Mouse (Mus musculus): ENCODE measurements around the gene Mum1.

Gene Mum1

GRCm38 (mm10) chr10:80226416-80227165 is at the start of gene Mum1:
Gene Mum1 (plus strand): TSS chr10:80226434.
- DNase-seq = peak; percentile 100

- no peak for DNase-seq
Measured at GRCm38 (mm10) chr10:80177441-80178279, 48.6 kb upstream of the Mum1 start.

DNA sequence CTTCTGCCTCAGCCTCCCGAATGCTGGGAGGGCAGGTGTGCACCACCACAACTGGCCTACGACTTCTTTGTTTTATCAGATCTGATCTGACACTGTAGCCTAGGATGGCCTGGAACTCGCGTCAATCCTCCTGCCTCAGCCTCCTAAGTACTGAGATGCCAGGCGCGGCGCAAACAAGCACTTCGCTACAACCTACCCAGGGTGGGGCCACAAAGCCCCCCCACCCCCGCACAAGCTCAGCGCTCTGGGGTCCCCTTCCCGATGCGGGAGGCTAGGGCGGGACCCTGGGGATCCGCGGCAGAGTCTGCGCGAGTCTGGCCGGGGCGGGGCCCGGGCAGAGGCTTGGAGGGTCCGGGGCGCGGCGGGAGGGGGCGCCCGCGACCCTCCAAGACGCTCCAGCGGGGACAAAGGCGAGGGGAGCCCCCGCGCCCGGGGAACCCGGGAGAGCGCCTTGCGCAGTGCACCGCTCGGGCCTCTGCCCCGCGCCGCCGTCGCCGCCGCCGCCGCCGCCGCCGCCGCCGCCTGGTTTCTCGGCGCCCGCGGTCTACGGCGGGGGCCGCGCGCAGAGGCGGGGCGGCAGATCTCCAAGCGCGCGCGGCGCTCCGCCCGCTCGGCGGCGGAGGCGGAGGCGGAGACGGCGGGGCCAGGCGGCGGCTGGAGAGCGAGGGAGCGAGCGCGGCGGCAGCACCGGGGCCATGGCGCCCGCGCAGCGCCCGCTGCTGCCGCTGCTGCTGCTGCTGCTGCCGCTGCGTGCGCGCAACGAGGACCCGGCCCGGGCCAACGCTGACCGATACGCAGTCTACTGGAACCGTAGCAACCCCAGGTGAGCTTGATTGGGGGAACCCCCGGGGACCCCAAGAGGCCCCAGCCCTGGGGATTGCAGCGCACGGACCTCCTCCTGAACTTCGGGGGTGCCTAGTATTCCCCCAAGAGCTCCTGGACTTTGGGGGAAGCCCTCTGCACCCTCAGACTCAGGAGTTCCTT is 46.9 kb upstream of the Mum1 start, which contains the start of gene Efna2:
TSS of gene Efna2 (plus strand) at position 415 of the 984 bp plus-strand sequence.
- peak; percentile 20 for DNase-seq

DNA sequence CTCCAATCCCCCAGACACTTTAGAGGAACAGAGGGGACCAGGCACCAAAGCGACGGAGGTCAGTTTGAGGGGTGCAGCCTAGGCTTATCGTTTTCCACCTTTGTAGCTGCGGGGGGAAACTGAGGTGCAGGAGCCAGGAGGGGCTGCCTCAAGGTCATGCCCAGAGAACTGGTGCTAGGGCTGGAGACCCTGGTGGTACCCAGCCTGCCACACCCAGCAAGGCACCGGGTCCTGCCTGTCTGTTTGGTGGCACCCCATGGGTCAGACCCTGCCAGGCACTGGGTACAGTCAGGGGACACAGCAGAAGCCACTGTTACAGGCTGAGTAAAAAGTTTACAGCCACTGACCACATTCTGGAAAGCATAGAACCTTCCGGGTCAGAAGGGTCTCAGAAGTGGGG is 45.9 kb upstream of the Mum1 start:
- no peak for DNase-seq

GRCm38 (mm10) chr10:80180823-80181222 is 45.4 kb upstream of the Mum1 start:
- no peak for DNase-seq

- DNase-seq = no peak
Measured at GRCm38 (mm10) chr10:80182547-80182946, 43.7 kb upstream of the Mum1 start.

- DNase-seq = no peak
Measured at GRCm38 (mm10) chr10:80186649-80187048, 39.6 kb upstream of the Mum1 start.

DNA sequence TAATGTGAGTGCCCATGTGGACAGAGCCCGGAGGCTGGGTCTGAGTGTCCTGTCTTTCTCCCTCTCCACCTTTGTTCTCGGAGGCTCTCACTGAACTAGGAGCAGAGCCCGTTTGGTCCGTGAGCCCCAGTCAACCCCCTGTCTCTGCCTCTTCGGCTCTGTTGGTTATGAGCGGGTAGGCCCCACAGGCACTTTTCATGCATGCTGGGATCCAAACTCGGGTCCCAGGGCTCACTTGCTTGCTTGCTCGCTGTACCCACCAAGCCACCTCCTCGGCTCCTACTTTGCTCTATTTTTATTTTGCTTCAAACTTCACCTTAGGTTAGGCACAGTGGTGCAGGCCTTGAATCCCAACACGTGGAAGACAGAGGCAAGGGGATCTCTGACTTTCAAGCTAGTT is 38.5 kb upstream of the Mum1 start:
- no peak for DNase-seq

- DNase-seq = no peak
Measured at GRCm38 (mm10) chr10:80188453-80189024, 37.7 kb upstream of the Mum1 start.

- DNase-seq = no peak
Measured at GRCm38 (mm10) chr10:80189999-80190398, 36.2 kb upstream of the Mum1 start.

DNA sequence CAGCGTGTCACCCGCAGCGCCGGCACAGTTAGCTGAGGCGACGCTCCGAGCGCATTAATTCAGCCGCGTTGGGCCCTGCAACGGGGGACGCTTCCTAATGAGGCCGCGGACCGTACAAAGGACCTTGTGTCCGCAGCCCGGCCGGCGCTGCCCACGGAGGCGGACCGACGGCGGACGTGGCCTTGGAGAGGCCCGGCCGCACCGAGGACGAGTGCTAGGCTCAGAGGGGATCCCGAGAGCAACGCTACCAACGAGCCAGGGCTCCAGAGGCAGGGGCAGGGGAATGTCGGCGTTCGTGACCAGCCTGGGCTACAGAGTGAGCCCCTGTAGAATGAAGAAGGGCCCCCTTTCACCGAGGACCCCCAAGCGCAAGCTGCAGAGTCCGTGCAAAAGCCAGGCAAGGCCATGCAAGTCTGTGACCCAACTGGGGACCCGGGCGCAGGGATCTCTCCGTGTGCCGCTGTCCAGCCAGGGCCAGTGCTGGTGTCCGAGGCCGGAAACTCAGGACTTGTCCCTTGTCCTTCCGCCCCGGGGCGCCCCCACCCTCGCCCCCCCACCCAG is 35.7 kb upstream of the Mum1 start:
- DNase-seq = no peak

- no peak for DNase-seq
Measured at GRCm38 (mm10) chr10:80193976-80194375, 32.3 kb upstream of the Mum1 start.

- no peak for DNase-seq
Measured at GRCm38 (mm10) chr10:80194441-80194840, 31.8 kb upstream of the Mum1 start.

- DNase-seq = no peak
Measured at GRCm38 (mm10) chr10:80196167-80196566, 30.1 kb upstream of the Mum1 start.

GRCm38 (mm10) chr10:80196778-80197581 is 29.3 kb upstream of the Mum1 start:
- no peak for DNase-seq

DNA sequence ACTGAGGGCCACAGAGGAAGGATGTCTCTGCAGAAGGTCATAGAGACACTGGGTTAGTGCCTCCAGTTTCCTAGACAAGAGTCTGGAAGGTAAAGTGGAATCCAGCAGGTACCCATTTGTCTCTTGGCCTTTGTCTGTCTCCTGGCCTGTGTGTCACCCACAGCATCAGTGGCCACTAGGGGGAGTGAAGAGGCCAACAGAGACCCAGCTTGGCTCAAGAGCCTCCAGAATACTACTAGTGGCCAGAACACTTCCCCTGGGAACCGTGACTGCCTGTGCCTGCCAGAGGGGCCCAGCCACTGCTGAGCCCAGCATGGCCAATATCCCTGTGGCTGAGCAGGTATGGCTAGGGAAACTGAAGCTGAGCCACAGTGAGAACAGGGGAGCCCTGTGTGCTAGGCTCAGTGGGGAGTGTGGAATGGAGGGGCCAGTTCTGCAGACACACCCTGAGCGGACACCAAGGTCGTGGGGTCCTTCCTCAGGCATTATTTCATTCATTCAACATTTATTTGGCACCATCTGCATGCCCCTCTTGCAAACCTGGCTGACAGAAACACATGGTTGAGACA is 26.7 kb upstream of the Mum1 start:
- peak; percentile 93 for DNase-seq

DNA sequence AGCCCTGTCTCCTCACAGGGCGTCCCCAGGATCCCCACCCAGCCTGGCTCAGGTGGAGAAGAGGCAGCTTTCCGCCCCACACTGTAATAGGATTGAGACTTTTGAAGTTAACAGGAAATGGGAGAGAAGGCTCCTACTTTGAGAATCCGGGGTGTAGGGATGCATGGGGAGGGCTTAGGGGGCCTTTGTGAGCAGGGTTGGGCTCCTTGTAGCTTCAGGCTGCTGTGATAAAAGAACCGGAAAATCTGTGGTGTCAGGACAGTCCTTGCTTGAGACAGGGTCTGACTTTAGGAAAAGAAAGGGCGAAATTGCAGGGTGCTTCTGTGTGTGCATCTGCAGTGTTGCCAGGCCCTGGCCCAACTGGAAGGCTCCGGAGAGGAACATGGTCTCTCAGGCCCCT is 25.7 kb upstream of the Mum1 start:
- no peak for DNase-seq

- no peak for DNase-seq
Measured at GRCm38 (mm10) chr10:80204055-80204454, 22.2 kb upstream of the Mum1 start.

- DNase-seq = no peak
Measured at GRCm38 (mm10) chr10:80207201-80207600, 19.0 kb upstream of the Mum1 start.

DNA sequence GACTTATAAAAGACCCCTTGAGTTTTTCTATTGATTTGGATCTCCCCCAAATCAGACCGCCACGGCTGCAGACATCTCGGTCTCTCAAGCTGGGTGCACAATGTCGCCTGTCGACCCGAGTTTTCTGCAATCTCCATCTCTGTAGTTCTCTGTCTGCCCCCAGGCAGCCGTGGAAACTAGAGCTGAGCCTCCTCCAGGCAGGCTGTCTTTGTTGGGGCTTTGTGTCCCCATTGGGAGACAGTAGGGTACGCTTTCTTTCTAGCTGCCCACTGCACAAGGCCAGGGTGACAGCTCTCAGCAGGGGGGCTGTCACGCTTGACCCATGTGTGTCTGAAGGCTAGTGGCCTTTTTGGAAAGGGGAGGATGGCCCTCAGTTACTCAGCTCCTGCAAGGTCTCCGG is 18.6 kb upstream of the Mum1 start:
- no peak for DNase-seq

GRCm38 (mm10) chr10:80208248-80208647 is 18.0 kb upstream of the Mum1 start:
- no peak for DNase-seq

Data from kidney, adult 9 months (tissue).